ENCODE assay signal across 23 mouse cellular contexts in the genomic region with DNA sequence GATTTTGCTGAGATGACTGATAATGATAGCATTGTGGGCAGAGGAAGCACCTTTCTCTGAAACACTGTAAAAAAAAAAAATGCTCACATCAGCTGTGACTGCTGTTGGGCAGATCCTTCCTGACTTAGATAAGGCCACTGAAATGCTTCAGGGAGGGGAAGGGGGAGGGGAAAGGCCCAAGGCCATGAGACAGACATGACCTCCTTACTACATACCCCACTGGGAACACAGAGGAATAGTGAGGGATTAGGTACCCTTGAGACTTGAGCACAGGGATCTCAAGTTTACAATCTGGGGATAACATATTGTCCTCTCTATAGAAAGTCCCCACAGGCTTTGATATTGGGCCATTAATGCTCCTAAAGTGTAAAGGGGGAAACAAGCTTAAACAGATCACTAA.
DNase-seq lines count a peak whose midpoint lies in the region; ATAC-seq and TF ChIP-seq lines count a peak whose summit lies in the region.
"Had no signal": no experiment of that assay in that cellular context is flagged by ENCODE, and none has a peak within 500 bp of the region (broad histone marks: within the 10 kb centered on the region; RNA-seq: fewer than 3 reads in every experiment).

No protein-coding gene starts in this region.

- DNase-seq in adrenal gland, adult (ENCODE audit: inconsistent age in 2 of 2, low spot score in 1 of 2): peak; percentile 12 to 27
- DNase-seq in adrenal gland, adult 2 months: no peak
- no peak for DNase-seq in hindbrain, embryonic 11.5 days (ENCODE audit: low spot score)
- DNase-seq in liver, postnatal 0 days: no peak
- DNase-seq in retina, postnatal 1 day: peak; percentile 44
- DNase-seq in retina, embryonic 14.5 days (ENCODE audit: low spot score): no peak
- DNase-seq: cerebellum, adult 9-11 months; gastrocnemius, postnatal 25 days; heart, adult 2 months; kidney, adult 2 months; layer of hippocampus, postnatal 36 days; lung, postnatal 14 days had no signal

- no peak for TF ChIP-seq CTCF in liver, postnatal 0 days (IDR thresholded peaks at IDR 0.05; ENCODE audit: low read depth)

- H3K27ac ChIP-seq in hindbrain, embryonic 11.5 days (ENCODE audit: low read depth, low read length): no peak overlapping the region
- no peak overlapping the region for H3K27ac ChIP-seq in hindbrain, embryonic 12.5 days
- no peak overlapping the region for H3K27ac ChIP-seq in liver, embryonic 16.5 days (ENCODE audit: low read length)
- no peak overlapping the region for H3K27ac ChIP-seq in liver, postnatal 0 days (ENCODE audit: low read depth)
- H3K27ac ChIP-seq: embryonic facial prominence, embryonic 15.5 days; heart, adult 2 months; layer of hippocampus, adult 2 months; limb, embryonic 13.5 days; liver, embryonic 15.5 days; neural tube, embryonic 15.5 days had no signal

- ATAC-seq in hindbrain, embryonic 11.5 days (ENCODE audit: low FRiP score): peak; percentile 67
- ATAC-seq in hindbrain, embryonic 12.5 days (ENCODE audit: low FRiP score): no peak
- ATAC-seq in liver, embryonic 16.5 days (ENCODE audit: low read depth): 0 out of 2 replicates have a peak, but pooled peaks have one; percentile 41
- no peak for ATAC-seq in liver, postnatal 0 days
- ATAC-seq: CD4-positive, CD25-positive, alpha-beta regulatory T cell, adult 4 months; forebrain, embryonic 16.5 days; inflammation-experienced regulatory T-cells, adult 6 months; Patski had no signal

- no peak overlapping the region for H3K9ac ChIP-seq in hindbrain, embryonic 11.5 days (ENCODE audit: low read depth, low read length)
- no peak overlapping the region for H3K9ac ChIP-seq in hindbrain, embryonic 12.5 days
- no peak overlapping the region for H3K9ac ChIP-seq in liver, embryonic 16.5 days (ENCODE audit: low read depth, low read length)
- no peak overlapping the region for H3K9ac ChIP-seq in liver, postnatal 0 days (replicated peaks)
- H3K9ac ChIP-seq: embryonic facial prominence, embryonic 15.5 days; limb, embryonic 13.5 days; liver, embryonic 15.5 days; neural tube, embryonic 15.5 days had no signal

- TF ChIP-seq EP300 in liver, postnatal 0 days (IDR thresholded peaks at IDR 0.05; ENCODE audit: low read depth): no peak

- H3K4me2 ChIP-seq in hindbrain, embryonic 11.5 days (replicated peaks; ENCODE audit: low read depth, low read length): no peak overlapping the region
- H3K4me2 ChIP-seq in hindbrain, embryonic 12.5 days (replicated peaks): no peak overlapping the region
- no peak overlapping the region for H3K4me2 ChIP-seq in liver, embryonic 16.5 days (ENCODE audit: low read depth, low read length)
- no peak overlapping the region for H3K4me2 ChIP-seq in liver, postnatal 0 days (ENCODE audit: low read depth, low read length)
- H3K4me2 ChIP-seq: embryonic facial prominence, embryonic 15.5 days; limb, embryonic 13.5 days; liver, embryonic 15.5 days; neural tube, embryonic 15.5 days had no signal

- no peak overlapping the region for H3K4me3 ChIP-seq in hindbrain, embryonic 11.5 days (ENCODE audit: low read depth, low read length)
- H3K4me3 ChIP-seq in hindbrain, embryonic 12.5 days: no peak overlapping the region
- no peak overlapping the region for H3K4me3 ChIP-seq in liver, embryonic 16.5 days (ENCODE audit: low read depth, low read length)
- H3K4me3 ChIP-seq in liver, postnatal 0 days (ENCODE audit: low read depth, low read length): no peak overlapping the region
- H3K4me3 ChIP-seq: embryonic facial prominence, embryonic 15.5 days; heart, adult 2 months; layer of hippocampus, adult 2 months; limb, embryonic 13.5 days; liver, embryonic 15.5 days; neural tube, embryonic 15.5 days had no signal

- no peaks in the 10 kb centered on the region for H3K27me3 ChIP-seq in hindbrain, embryonic 11.5 days (ENCODE audit: control insufficient read depth, insufficient read depth, low read length)
- no peaks in the 10 kb centered on the region for H3K27me3 ChIP-seq in hindbrain, embryonic 12.5 days
- H3K27me3 ChIP-seq in liver, embryonic 16.5 days (ENCODE audit: control insufficient read depth, insufficient read depth, low read depth, low read length): no peaks in the 10 kb centered on the region
- no peaks in the 10 kb centered on the region for H3K27me3 ChIP-seq in liver, postnatal 0 days (ENCODE audit: insufficient read depth, low read length)
- H3K27me3 ChIP-seq: embryonic facial prominence, embryonic 15.5 days; limb, embryonic 13.5 days; liver, embryonic 15.5 days; neural tube, embryonic 15.5 days; Patski had no signal

- H3K36me3 ChIP-seq in hindbrain, embryonic 11.5 days (ENCODE audit: control insufficient read depth, insufficient read depth, low read length): no peaks in the 10 kb centered on the region
- no peaks in the 10 kb centered on the region for H3K36me3 ChIP-seq in hindbrain, embryonic 12.5 days
- no peaks in the 10 kb centered on the region for H3K36me3 ChIP-seq in liver, embryonic 16.5 days (ENCODE audit: control insufficient read depth, insufficient read depth)
- no peaks in the 10 kb centered on the region for H3K36me3 ChIP-seq in liver, postnatal 0 days (replicated peaks; ENCODE audit: insufficient read depth, low read length)
- H3K36me3 ChIP-seq: embryonic facial prominence, embryonic 15.5 days; limb, embryonic 13.5 days; liver, embryonic 15.5 days; neural tube, embryonic 15.5 days had no signal

- no peaks in the 10 kb centered on the region for H3K4me1 ChIP-seq in hindbrain, embryonic 11.5 days (replicated peaks; ENCODE audit: control insufficient read depth, insufficient read depth, low read length)
- H3K4me1 ChIP-seq in hindbrain, embryonic 12.5 days: no peaks in the 10 kb centered on the region
- no peaks in the 10 kb centered on the region for H3K4me1 ChIP-seq in liver, embryonic 16.5 days (ENCODE audit: control insufficient read depth, low read depth, low read length)
- H3K4me1 ChIP-seq in liver, postnatal 0 days (ENCODE audit: insufficient read depth): no peaks in the 10 kb centered on the region
- H3K4me1 ChIP-seq: embryonic facial prominence, embryonic 15.5 days; limb, embryonic 13.5 days; liver, embryonic 15.5 days; neural tube, embryonic 15.5 days had no signal

- H3K9me3 ChIP-seq in hindbrain, embryonic 11.5 days (ENCODE audit: control insufficient read depth, low read length): no peaks in the 10 kb centered on the region
- no peaks in the 10 kb centered on the region for H3K9me3 ChIP-seq in hindbrain, embryonic 12.5 days (replicated peaks)
- H3K9me3 ChIP-seq in liver, embryonic 16.5 days (replicated peaks; ENCODE audit: control insufficient read depth, low read length): no peaks in the 10 kb centered on the region
- H3K9me3 ChIP-seq in liver, postnatal 0 days (ENCODE audit: low read length): no peaks in the 10 kb centered on the region
- H3K9me3 ChIP-seq: embryonic facial prominence, embryonic 15.5 days; limb, embryonic 13.5 days; liver, embryonic 15.5 days; neural tube, embryonic 15.5 days had no signal

Comparison
In these comparisons a context has a peak if more than half of its experiments do, and no peak if none do; other contexts are left out.
1. DNase-seq: peak in adrenal gland, adult (2 of 2) and retina, postnatal 1 day (single experiment); none in adrenal gland, adult 2 months (single experiment), hindbrain, embryonic 11.5 days (single experiment), liver, postnatal 0 days (single experiment) and retina, embryonic 14.5 days (single experiment).
2. ATAC-seq: peak in hindbrain, embryonic 11.5 days (single experiment) and liver, embryonic 16.5 days (single experiment); none in hindbrain, embryonic 12.5 days (single experiment) and liver, postnatal 0 days (single experiment).